11 mouse cellular contexts compared by ENCODE assay signal in the genomic region with DNA sequence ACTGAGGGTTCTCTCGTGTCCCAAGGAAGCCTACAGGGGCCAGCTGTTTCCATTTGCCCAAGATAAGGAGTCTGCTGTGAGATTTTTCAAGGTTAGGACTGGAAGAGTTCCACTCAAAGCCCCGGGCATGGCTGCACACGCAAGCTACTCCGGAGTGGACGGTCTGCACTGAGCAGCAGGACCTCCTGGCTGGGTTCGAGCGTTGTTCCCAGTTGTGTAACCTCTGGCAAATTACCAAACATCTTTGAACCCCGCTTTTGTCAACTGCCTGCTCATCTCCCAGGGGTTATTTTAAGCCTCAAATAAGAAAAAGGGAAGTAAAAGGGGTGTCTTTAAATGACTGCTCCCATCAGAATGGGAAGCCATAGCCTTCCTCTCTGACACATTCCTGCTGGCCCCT. TPM values are rescaled to one million over a fixed set of nuclear protein-coding genes. Genes with fewer than 3 reads are reported as not detected.
DNase-seq lines count a peak whose midpoint lies in the region; ATAC-seq and TF ChIP-seq lines count a peak whose summit lies in the region.
"Had no signal": no experiment of that assay in that cellular context is flagged by ENCODE, and none has a peak within 500 bp of the region (broad histone marks: within the 10 kb centered on the region; RNA-seq: fewer than 3 reads in every experiment).

No protein-coding gene starts in this region.

- no peak for ATAC-seq in hindbrain, embryonic 12.5 days (ENCODE audit: low FRiP score)
- no peak for ATAC-seq in hindbrain, embryonic 11.5 days (ENCODE audit: low FRiP score)

- no peaks in the 10 kb centered on the region for H3K9me3 ChIP-seq in MEL (replicated peaks; ENCODE audit: insufficient read depth, low read length)
- H3K9me3 ChIP-seq in hindbrain, embryonic 12.5 days (replicated peaks), result no peaks in the 10 kb centered on the region
- no peaks in the 10 kb centered on the region for H3K9me3 ChIP-seq in hindbrain, embryonic 11.5 days (ENCODE audit: control insufficient read depth, low read length)
- H3K9me3 ChIP-seq: megakaryocyte, embryonic 14.5 days; neural tube, embryonic 12.5 days had no signal

- H3K27ac ChIP-seq in MEL (ENCODE audit: control insufficient read depth, low read depth, low read length), result no peak overlapping the region
- H3K27ac ChIP-seq in bone marrow, adult 2 months (ENCODE audit: control insufficient read depth, insufficient read depth, low read depth, low read length, poor library complexity), result peak overlapping the region; percentile 19
- no peak overlapping the region for H3K27ac ChIP-seq in hindbrain, embryonic 12.5 days
- no peak overlapping the region for H3K27ac ChIP-seq in hindbrain, embryonic 11.5 days (ENCODE audit: low read depth, low read length)
- H3K27ac ChIP-seq: neural tube, embryonic 12.5 days had no signal

- peak; percentile 36 for DNase-seq in kidney, postnatal 10 days
- no peak for DNase-seq in kidney, adult 8-10 months
- DNase-seq in MEL (ENCODE audit: low read depth, low spot score), result peak; percentile 71
- DNase-seq in lung, postnatal 14 days, result peak; percentile 25
- DNase-seq in hindbrain, embryonic 11.5 days (ENCODE audit: low spot score), result no peak
- DNase-seq: cerebellum, adult 9-11 months; thymus, postnatal 4 days had no signal

- TF ChIP-seq RAD21 in MEL (IDR thresholded peaks at IDR 0.05; ENCODE audit: low read depth, low read length), result no peak

- WGBS in bone marrow, adult 2 months, result 2% methylated on average over 8 of the region's 8 CpGs
- 87% methylated on average over 8 of the region's 8 CpGs for WGBS in hindbrain, embryonic 12.5 days
- WGBS in hindbrain, embryonic 11.5 days, result 92% methylated on average over 8 of the region's 8 CpGs

- H3K4me3 ChIP-seq in MEL (ENCODE audit: control insufficient read depth in 1 of 2, insufficient read depth in 1 of 2, low read depth in 2 of 2, low read length in 2 of 2), result no peak overlapping the region
- no peak overlapping the region for H3K4me3 ChIP-seq in bone marrow, adult 2 months (replicated peaks; ENCODE audit: control insufficient read depth, low read depth, low read length)
- no peak overlapping the region for H3K4me3 ChIP-seq in hindbrain, embryonic 12.5 days
- H3K4me3 ChIP-seq in hindbrain, embryonic 11.5 days (ENCODE audit: low read depth, low read length), result no peak overlapping the region
- H3K4me3 ChIP-seq: neural tube, embryonic 12.5 days had no signal

- no peaks in the 10 kb centered on the region for H3K79me2 ChIP-seq in MEL (ENCODE audit: control insufficient read depth, insufficient read depth, low read length, poor library complexity)

- peaks cover 0 to 2% of the 10 kb centered on the region in 2 experiments; a peak in 1 of 4 replicates for H3K27me3 ChIP-seq in MEL (ENCODE audit: control insufficient read depth in 1 of 2, insufficient read depth in 2 of 2, low read length in 2 of 2)
- no peaks in the 10 kb centered on the region for H3K27me3 ChIP-seq in hindbrain, embryonic 12.5 days
- no peaks in the 10 kb centered on the region for H3K27me3 ChIP-seq in hindbrain, embryonic 11.5 days (ENCODE audit: control insufficient read depth, insufficient read depth, low read length)
- H3K27me3 ChIP-seq: neural tube, embryonic 12.5 days had no signal

- H3K36me3 ChIP-seq in MEL (ENCODE audit: control insufficient read depth in 1 of 2, insufficient read depth in 2 of 2, low read length in 2 of 2), result peaks cover 0 to 13% of the 10 kb centered on the region in 2 experiments; a peak in 2 of 4 replicates
- peaks cover 76% of the 10 kb centered on the region for H3K36me3 ChIP-seq in hindbrain, embryonic 12.5 days
- H3K36me3 ChIP-seq in hindbrain, embryonic 11.5 days (ENCODE audit: control insufficient read depth, insufficient read depth, low read length), result peaks cover 14% of the 10 kb centered on the region

- TF ChIP-seq EP300 in MEL (IDR thresholded peaks at IDR 0.05; ENCODE audit: low read depth in 1 of 2, low read length in 2 of 2), result peak; percentile 17 to 18; a peak in 2 of 4 replicates

- no peak overlapping the region for H3K4me2 ChIP-seq in hindbrain, embryonic 12.5 days (replicated peaks)
- no peak overlapping the region for H3K4me2 ChIP-seq in hindbrain, embryonic 11.5 days (replicated peaks; ENCODE audit: low read depth, low read length)
- H3K4me2 ChIP-seq: neural tube, embryonic 12.5 days had no signal

- H3K9ac ChIP-seq in MEL (ENCODE audit: control insufficient read depth, low read depth, low read length, poor library complexity, severe bottlenecking), result no peak overlapping the region
- H3K9ac ChIP-seq in hindbrain, embryonic 12.5 days, result no peak overlapping the region
- no peak overlapping the region for H3K9ac ChIP-seq in hindbrain, embryonic 11.5 days (ENCODE audit: low read depth, low read length)
- H3K9ac ChIP-seq: neural tube, embryonic 12.5 days had no signal

- no peak for TF ChIP-seq POLR2A in MEL (IDR thresholded peaks at IDR 0.05; ENCODE audit: control insufficient read depth in 1 of 2, insufficient read depth in 1 of 2, low read depth in 1 of 2, low read length in 2 of 2, poor library complexity in 1 of 2)
- TF ChIP-seq POLR2A in bone marrow, adult 2 months (IDR thresholded peaks at IDR 0.05; ENCODE audit: borderline replicate concordance, control insufficient read depth, low read depth, low read length), result no peak

- TF ChIP-seq CTCF in MEL (IDR thresholded peaks at IDR 0.05 in 2 of 3, conservative IDR thresholded peaks at IDR 0.05 in 1 of 3; ENCODE audit: control insufficient read depth in 1 of 3, insufficient read depth in 1 of 3, low read depth in 2 of 3, low read length in 3 of 3, poor library complexity in 1 of 3, severe bottlenecking in 1 of 3), result no peak
- TF ChIP-seq CTCF in bone marrow, adult 2 months (IDR thresholded peaks at IDR 0.05; ENCODE audit: control insufficient read depth, insufficient read depth, low read length), result no peak

- peaks cover 0 to 37% of the 10 kb centered on the region in 2 experiments; a peak in 2 of 4 replicates for H3K4me1 ChIP-seq in MEL (ENCODE audit: control insufficient read depth in 1 of 2, insufficient read depth in 2 of 2, low read length in 2 of 2)
- peaks cover 20% of the 10 kb centered on the region for H3K4me1 ChIP-seq in bone marrow, adult 2 months (ENCODE audit: control insufficient read depth, insufficient read depth, low read length)
- H3K4me1 ChIP-seq in hindbrain, embryonic 12.5 days, result peaks cover 31% of the 10 kb centered on the region
- peaks cover 3% of the 10 kb centered on the region; the same call in 1 of the 2 replicates for H3K4me1 ChIP-seq in hindbrain, embryonic 11.5 days (replicated peaks; ENCODE audit: control insufficient read depth, insufficient read depth, low read length)

TF ChIP-seq in MEL, 35 proteins besides CTCF, POLR2A, EP300 and RAD21:
- TF ChIP-seq BHLHE40 (IDR thresholded peaks at IDR 0.05; ENCODE audit: borderline replicate concordance, low read depth, low read length), result no peak
- TF ChIP-seq GATA1 (IDR thresholded peaks at IDR 0.05; ENCODE audit: low read depth, low read length), result 0 out of 2 replicates have a peak, but pooled peaks have one; percentile 23
- no peak for TF ChIP-seq TCF12 (IDR thresholded peaks at IDR 0.05; ENCODE audit: low read depth, low read length)
- TF ChIP-seq MAFK (IDR thresholded peaks at IDR 0.05; ENCODE audit: borderline replicate concordance, low read depth, low read length), result no peak
- no peak for TF ChIP-seq ZNF384 (IDR thresholded peaks at IDR 0.05; ENCODE audit: low read depth, low read length)
- TF ChIP-seq MAZ (IDR thresholded peaks at IDR 0.05; ENCODE audit: low read depth, low read length), result no peak
- TF ChIP-seq MXI1 (IDR thresholded peaks at IDR 0.05; ENCODE audit: low read depth, low read length), result no peak

RNA-seq across cellular contexts. Expression of a gene that starts 26.5 kb away (rescaled TPM):
- total RNA-seq in MEL (2012; rRNA removed), result 0.33 and 0.42 TPM in 2 replicates
- under 1 TPM in 1 of 2 experiments, not detected in 1; 0.39 TPM for polyA plus RNA-seq in MEL (2012; ENCODE audit: insufficient read depth in 1 of 2, insufficient read length in 2 of 2, low read depth in 1 of 2, low replicate concordance in 2 of 2, missing spikeins in 1 of 2)
- 23.5 and 48.3 TPM in 2 replicates for polyA plus RNA-seq in bone marrow, adult 2 months (2011; ENCODE audit: insufficient read depth, insufficient read length, low replicate concordance, missing spikeins)
- polyA plus RNA-seq in hindbrain, embryonic 12.5 days (2016; fragmentation: Nextera tagmentation; extraction: Ambion mirVana), result 111 and 115 TPM in 2 replicates
- 66.3 and 67.1 TPM in 2 replicates for polyA plus RNA-seq in hindbrain, embryonic 11.5 days (2014; fragmentation: Nextera tagmentation; extraction: Ambion mirVana)

RNA-seq across cellular contexts. Expression of a gene that starts 48.4 kb away (rescaled TPM):
- total RNA-seq in MEL (2012; rRNA removed), result 31.1 and 34.9 TPM in 2 replicates
- 10 to 100 TPM in 1 of 2 experiments, not detected in 1; 50.2 TPM for polyA plus RNA-seq in MEL (2012; ENCODE audit: insufficient read depth in 1 of 2, insufficient read length in 2 of 2, low read depth in 1 of 2, low replicate concordance in 2 of 2, missing spikeins in 1 of 2)
- polyA plus RNA-seq in bone marrow, adult 2 months (2011; ENCODE audit: insufficient read depth, insufficient read length, low replicate concordance, missing spikeins), result 31.6 and 60.1 TPM in 2 replicates
- polyA plus RNA-seq in hindbrain, embryonic 12.5 days (2016; fragmentation: Nextera tagmentation; extraction: Ambion mirVana), result 8.8 and 11.3 TPM in 2 replicates
- polyA plus RNA-seq in hindbrain, embryonic 11.5 days (2014; fragmentation: Nextera tagmentation; extraction: Ambion mirVana), result 6.0 and 6.9 TPM in 2 replicates

Comparison
In these comparisons a context has a peak if more than half of its experiments do, and no peak if none do; other contexts are left out.
1. DNase-seq: peak in kidney, postnatal 10 days (single experiment), MEL (single experiment) and lung, postnatal 14 days (single experiment); none in kidney, adult 8-10 months (0 of 2) and hindbrain, embryonic 11.5 days (single experiment).
2. RNA of a gene that starts 26.5 kb away (polyA plus RNA-seq): 111 to 115 TPM in hindbrain, embryonic 12.5 days, 66.3 to 67.1 TPM in hindbrain, embryonic 11.5 days and 23.5 to 48.3 TPM in bone marrow, adult 2 months; 0.39 TPM in MEL; every median in the first group is over 10 times any median in the second.